Mouse (Mus musculus): ENCODE measurements at regions not wholly inside any gene's neighbourhood (a gene's known extent, or its start where the extent isn't known, plus 50 kb on each side); places are given as distances from the start of the nearest gene placed in this dataset.

DNA sequence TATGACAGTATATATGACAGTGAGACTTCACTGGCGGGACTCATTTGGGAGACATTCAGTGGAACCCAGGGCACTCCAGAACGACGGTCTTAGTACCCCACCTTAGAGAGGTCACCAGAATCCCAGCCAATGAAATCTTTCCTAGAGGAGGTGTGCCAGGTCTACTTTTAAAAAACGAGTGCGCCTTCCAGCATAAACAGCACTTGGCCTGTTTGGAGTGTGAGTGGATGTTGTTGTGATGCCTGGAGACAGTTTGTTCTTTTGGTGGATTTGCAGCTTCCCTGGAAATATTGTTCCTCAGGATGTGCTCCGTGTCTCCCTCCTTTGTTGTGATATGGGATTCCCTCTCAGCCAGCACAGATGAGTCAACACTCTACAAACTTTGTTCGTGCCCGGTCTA lies 219.9 kb downstream of the Zfp36l1 start:
- TF ChIP-seq POLR2A (IDR thresholded peaks at IDR 0.05; ENCODE audit: borderline replicate concordance, extremely low read depth, insufficient read depth, insufficient read length, poor library complexity, severe bottlenecking) (no peak), CTCF (IDR thresholded peaks at IDR 0.05; ENCODE audit: borderline replicate concordance, extremely low read depth, insufficient read depth, insufficient read length) (no peak)
